Mouse (Mus musculus) layer of hippocampus, adult 11-12 months (tissue): ENCODE measurements around the gene Lrmp.
"Not testable (repeated sequence)": the region's sequence is repeated elsewhere in the genome, so short reads cannot be mapped to it uniquely, and the experiment has no call there.

Experiments used
- DNase-seq: peaks from one replicate; pipeline ENCODE4 v3.0.0; 2022; ENCODE audit warnings: low spot score

Lrmp gene

DNA sequence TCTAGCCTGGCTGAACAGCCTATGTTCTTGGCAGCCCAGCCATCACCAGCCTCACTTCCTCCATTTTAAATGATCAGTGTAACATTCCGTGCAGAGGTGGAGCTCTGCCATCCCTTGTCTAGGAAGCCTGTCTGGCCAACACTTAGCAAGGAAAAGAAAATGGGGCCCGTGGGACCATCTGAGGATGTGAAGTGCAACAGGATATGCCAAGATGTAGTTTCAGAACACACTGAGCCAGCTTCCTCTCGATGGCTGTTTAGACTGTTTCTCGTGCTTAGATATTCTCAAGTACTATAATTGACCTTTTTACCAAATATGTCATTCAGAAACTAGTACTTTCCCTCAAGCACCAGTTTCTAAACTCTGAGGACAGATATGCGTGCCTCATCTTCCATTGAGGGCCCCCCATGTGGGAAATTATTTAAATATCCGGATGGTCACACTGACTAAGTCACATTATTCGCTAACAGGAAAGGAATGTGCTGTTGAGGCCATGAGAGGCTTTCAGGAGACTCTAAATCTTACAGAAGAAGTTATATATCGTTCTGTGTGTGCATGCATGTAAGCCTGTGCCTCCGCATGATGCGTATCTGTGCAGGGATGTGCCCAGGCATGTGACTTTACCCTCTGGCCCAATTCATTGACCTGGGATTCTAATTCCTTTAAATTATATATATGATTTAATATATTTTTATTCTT, 11.1 kb upstream of the Lrmp start:
- DNase-seq: no peak

DNA sequence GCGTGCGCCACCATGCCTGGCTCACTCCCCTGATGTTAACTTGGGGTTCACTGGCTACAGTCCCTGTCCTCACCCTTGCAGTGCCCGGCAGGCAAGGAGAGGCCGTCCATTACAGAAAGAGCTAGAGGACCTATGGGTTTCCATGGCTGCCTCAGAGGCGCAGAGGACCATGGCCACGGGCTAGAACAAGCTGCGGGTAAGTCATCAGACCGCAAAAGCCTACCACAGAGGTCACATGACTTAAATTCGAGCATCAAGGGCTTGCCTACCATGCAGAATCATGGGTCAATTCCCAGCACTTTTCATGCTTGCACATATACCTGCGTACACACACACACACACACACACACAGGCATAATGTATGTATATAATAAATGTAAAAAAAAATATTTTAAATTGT, 10.0 kb upstream of the Lrmp start:
- DNase-seq: no peak

DNA sequence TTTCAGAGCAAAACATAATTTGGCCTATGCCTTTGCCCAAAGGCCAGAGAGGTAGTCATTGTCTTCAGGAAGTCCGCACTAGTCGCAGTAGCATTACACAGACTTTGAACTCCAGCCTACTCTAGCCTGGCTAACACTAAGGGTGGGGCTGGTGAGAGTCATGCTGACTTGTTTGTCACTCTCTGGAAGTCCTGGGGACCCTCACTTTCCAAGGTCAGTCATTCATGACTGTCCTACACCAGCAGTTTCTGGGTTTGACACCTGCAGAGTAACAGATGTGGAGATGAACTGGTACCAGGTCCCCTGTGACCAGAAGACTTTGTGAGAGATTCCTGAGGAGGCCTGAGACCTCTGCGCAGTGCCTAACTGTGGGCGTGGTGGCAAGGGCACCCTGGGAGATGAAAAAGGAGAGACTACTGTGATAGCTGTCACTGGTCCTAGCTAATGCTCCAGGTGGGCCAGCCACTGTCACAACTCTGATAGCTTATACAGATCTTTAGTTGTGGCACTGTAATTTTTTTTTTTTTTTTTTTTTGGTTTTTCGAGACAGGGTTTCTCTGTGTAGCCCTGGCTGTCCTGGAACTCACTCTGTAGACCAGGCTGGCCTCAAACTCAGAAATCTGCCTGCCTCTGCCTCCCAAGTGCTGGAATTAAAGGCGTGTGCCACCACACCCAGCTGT, 9.2 kb upstream of the Lrmp start:
- DNase-seq: no peak

DNA sequence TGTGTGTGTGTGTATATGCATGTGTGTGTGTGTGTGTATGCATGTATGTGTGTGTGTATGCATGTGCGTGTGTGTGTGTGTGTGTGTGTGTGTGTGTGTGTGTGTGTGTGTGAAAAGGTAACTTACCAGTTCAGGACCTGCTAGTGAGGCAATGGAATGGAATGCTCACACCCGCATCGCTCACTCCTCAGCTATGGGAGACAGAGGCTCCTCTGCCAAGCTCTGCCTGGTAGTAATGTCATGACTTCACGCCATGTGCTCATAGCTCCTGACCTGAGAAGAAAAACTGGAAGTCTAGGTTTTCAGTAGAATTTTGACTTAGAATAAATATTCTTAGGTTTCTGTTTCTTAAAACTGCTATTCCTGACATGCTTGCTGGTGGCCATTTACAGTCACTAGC, 4.7 kb upstream of the Lrmp start:
- no peak for DNase-seq

DNA sequence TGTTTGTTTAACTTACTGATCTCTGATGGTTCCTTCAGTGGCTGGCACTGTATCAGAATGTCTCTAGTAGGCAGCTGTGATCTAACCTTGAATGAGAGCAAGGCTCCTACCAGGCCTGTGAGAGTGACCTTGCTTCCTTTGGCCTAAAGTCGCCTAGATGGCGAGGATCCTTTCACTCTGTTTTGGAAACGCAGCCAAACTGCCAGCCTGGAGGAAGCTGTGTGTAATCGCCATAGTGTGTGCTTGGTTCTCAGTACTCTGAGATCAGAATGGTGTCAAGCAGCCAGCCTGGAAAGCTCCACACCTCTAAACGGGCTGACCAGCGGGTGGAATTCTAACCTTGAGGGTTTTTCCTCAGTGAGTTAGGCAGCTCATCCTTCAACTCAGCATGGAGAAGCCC, 2.6 kb upstream of the Lrmp start:
- no peak for DNase-seq

DNA sequence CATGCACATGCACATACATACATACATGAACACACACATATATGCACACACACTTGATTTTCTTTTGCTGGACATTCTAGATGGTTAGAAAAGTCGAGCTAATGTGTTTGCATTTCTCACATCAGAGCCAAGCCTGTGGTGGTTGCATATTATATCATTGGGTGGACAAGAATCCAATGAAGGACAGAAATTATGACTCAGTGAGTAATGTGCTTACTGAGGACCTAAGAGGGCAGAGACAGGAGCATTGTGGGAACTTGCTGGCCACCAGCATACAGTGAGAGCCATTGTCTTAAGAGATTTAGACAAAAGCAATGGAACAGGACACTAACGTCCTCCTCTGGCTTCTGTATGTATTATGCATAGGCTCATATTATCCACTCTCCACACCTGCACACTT, 892 bp upstream of the Lrmp start:
- no peak for DNase-seq

DNA sequence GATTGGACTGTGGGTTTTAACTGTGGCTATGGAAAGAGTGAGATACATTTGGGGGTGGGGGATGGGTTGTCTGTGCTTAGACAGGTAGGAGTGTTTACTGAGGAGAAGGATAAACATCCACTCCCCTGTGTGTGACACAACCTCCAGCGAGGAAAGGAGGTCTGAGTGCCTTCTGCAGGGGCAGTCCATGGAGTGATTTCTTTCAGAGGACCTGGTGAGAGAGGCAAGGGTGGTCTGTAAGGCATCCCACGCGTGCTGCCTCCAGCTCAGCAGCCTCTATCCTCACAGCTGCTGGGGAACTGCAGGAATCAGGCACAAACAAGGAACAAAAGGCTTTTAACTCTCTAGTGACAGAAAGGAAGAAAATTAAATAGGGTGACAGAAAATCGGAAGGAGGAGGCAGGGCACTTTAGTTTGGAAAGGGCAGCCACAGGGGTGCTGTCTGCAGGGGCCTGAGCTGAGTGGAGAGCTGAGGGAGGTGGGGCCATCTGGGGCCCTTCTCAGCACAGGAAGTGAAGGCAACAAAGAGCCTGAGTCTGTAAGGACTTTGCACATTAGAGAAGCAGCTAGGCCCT, 732 bp downstream of the Lrmp start:
- no peak for DNase-seq

DNA sequence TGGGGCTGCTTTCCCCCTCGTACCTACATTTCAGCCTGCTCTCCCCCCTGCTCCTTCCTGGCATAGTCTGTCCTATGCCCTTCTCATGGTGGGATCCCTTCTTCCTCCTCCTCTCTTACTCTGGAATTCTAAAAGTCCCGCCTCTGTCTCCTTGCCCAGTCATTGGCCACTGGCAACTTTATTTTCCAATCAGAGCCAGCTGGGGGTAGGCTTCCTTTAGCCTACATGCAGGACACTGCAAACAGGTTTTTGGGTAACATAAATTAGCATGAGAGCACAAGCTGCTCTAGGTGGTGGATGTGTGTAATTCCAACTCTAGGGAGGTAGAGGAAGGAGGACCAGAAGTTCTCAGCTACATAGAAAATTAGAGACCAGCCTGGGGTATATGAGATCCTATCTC, 4.6 kb downstream of the Lrmp start:
- no peak for DNase-seq

DNA sequence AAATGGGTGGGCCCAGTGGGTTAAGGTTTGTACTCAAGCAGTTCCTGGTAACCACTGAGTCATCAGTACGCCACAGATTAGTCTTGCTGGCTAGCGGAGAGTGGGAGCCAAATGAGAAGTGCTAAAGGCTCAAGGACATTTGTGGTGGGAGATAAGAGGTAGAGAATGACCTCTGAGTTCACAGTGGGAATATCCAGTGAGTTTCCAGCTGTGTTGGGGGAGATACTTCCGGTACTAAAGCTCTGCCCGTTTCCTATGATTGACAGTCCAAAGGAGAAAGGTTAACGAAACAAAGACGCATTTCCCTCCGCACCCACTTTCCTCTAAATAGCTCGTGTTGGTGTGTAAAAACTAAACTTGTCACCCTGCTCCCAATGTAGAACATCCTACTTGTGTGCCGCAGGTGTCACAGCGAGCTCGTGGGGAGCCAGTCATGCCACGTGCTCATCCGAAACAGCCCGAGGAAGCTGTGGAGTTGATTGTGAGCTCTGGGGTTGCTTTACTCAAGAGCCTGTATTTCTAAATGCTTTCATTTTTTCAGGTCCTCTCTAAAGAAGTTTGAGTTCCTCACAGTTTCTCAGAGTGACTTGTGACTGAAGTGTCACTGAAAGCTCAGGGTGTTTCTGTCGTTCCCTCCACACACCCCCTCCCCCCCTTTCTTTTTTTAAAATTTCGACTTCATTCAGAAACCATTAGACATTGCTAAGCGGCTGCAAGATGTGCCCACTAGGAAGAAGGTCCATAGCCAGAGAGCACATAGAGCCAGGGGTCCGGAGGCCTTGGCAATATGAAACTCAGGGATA, 5.5 kb downstream of the Lrmp start:
- DNase-seq: no peak

DNA sequence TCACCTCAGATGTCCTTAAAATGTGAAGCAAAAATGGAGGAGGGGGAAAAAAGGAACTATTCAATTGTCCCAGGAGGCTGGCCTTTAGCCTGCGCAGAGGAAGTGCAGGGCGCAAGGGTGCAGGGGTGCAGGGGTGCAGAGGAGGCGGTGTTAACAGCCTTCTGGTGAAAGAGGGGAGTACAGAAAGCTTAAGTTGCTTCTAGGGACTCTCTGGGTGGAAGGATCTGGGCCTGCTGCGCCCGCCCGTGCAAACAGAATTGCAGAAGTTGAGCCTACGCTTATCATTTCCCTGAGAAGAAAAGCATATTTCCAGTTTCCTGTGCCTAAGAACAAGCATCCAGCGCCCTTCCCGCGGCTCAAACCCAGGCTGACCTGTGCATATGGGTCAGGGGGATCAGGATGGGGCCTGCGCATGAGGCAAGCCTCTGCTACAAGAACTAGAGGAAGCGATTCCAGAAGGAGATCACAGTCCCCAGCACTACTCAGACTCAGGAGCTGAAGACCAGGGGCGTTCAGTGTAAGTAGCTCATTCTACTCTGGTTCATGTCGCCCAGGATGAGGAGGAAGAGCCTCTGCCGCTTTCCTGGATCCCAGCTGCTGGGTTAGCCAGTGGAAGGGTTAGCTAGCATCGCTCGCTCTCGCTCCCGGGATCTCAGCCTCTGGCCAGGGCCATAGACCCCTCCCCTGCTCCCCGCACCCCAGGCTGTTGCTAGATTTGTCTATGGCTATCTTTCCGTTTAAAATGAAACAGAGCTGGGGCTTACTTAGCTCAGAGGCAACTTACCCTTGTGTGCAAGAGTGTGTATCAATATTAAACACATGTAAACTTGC, 6.4 kb downstream of the Lrmp start:
- peak; percentile 47 for DNase-seq

DNA sequence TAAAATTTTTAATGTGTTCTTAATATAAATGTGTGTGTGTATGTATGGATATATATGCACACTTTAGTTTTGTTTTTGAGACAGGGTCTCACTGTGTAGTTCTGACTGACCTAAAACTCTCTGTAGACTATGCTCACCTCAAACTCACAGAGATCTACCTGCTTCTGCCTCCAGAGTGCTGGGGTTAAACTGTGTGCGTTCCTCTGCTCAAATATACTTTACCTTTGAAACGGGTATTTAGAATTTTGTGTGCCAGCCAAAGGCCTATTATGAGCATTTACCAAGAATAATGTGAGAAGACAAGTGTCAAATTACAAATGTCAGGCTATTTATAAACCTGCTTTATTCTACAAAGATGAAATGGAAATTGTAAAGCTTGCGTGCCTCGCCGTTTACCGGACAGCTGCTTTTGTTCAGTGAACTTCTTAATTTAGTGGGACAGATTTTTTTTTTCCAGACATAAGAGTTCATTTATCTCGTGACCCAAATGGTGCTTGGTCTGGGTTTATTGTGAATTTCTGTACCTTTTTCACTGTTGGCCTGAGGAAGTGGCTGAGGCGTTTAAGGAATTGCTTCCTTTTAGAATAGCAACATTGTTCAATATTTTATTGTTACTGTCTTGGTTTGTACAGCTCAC, 7.1 kb downstream of the Lrmp start:
- DNase-seq: no peak

DNA sequence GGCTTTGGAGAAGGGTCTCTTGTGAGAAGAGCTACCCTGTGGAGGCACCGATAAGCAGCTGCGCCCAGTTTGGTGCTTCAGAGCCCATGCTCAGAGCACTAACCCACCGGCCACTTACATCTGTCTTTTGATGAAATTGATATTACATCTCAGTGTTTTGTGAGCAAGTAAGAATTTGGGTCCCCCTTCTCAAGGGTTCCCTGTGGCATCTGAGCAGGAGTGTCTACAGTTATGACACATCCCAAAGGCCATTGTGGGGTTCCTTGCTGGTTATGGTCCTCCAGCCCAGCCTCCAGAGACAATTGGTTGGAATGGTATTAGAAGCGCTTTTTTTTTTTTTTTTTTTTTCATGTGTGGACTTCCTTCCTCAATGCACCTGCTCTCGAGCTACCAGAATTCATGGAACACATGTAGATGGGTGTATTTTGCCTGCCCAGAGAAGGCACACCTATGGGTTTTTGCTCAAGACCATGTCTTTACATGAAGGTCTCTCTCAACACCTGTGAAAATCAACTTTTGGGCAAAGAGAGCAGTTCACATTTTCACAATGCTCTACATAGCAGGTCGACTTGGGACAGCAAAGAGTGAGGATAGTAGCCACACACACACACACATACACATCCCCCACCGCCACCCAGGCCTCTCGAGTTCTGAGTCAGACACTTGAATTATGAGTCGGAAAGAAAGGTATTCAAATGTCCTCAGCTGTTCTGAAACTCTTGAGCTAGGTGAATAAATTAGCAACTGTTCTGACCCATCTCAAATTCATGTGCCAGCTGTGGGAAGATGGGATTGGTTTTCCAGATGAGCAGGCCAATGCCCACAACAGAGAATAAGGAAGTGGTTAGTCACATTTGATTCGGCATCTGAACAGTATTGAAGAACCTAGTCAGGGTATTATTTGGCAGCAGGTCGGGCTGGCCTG, 7.9 kb downstream of the Lrmp start:
- no peak for DNase-seq

DNA sequence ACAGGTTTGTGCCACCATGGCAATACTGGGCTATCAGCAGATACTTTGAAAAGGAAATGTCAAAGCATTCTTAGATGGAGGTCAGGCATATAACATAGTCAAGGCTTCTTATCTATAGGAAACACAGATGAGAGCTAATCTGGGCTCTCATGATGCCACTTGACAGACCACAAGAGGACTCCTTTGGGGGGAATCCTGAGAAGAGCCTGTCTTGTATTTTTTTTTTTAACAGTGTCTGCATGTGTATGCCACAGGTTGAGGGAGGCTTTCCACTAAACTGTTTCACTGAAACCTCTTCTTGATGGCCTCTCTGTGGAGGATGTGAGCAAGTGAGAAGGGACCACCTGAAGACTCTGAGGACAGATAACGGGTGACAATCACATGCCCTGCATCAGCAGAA, 9.2 kb downstream of the Lrmp start:
- DNase-seq: no peak

DNA sequence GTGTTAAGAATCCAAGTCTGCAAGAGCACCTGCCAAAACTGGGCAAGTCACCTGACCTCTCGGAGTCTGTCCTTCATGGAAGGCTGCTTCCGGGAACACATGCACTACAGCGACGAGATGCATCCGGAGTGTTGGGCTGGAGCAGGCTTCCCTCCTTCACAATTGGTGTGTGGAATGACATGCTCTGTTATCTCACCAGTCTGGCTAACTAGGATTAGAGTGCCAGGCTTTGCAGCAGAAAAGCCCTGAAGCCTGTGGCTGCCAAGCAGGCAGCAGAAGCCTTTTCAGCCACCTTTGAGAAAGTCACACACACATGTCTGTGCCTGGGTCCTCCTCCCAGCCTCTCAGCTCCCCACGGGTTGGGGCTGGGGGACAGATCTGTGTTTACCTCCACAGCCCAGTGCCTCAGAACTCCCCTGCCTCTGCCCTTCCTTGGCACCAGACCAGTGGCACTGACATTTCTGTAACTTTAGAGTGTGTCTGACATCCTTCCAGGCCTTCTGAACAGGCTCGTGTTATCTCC, 10.2 kb downstream of the Lrmp start:
- no peak for DNase-seq

DNA sequence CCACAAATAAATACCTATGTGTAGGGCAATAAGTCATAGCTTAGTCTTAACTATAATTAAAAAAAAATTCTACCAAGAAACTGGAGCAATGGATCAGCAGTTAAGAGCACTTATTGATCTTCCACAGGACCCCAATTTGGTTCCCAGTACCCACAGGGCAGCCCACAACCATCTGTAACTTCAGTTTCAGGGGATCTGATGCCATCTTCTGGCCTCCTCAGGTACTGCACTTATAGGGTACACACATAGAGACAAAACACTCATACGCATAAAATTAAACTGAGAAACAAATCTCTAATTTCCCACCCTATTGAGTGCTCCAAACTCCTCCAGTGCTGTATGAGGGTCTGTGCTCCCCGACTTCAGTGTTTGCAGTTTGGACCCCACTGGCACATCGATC, 12.2 kb downstream of the Lrmp start:
- no peak for DNase-seq

DNA sequence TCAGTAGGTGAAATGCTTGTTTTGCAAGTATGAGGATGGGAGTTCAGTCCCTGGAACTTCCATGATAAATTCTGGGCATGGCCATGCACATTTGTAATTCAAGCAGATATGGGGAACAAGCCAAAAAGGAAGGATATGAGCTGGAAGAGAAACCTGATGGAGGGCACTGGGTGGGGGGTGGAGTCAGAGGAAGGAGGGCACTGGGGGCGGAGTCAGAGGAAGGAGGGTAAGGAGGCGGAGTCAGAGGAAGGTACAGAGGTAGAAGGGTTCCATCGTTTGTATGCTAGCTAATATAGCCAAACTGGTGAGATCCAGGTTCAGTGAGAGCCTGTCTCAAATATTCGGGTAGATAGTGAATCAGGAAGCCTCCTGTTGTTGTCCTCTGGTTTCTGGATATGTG, 14.1 kb downstream of the Lrmp start:
- no peak for DNase-seq

DNA sequence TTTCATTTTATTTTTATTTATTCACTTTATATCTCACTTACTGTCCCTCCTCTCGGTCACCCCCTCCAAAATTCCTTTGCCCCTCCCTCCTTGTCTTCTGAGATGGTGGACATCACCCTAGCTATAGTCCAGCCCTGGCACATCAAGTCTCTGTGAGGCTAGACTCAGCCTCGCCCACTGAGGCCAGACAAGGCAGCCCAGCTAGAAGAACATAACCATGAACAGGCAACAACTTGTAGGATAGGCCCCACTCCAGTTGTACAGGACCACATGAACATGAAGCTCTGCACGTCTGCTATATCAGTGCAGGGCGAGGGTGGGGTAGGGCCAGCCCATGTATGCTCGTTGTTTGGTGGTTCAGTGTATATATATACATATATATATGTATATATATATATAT, 16.5 kb downstream of the Lrmp start:
- DNase-seq: no peak

DNA sequence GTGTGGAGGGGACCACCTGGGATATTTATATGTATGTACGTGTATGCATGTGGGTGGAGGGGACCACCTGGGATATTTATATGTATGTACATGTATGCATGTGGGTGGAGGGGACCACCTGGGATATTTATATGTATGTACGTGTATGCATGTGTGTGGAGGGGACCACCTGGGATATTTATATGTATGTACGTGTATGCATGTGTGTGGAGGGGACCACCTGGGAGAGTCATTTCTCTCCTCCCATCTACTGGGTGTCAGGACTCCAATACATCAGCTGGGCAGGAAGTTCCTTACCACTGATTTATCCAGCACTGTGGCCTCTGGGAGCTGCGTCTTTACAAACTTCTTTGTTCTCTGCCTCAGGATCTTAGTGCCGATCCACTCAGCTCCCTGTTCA, 17.5 kb downstream of the Lrmp start:
- not testable (repeated sequence) for DNase-seq

DNA sequence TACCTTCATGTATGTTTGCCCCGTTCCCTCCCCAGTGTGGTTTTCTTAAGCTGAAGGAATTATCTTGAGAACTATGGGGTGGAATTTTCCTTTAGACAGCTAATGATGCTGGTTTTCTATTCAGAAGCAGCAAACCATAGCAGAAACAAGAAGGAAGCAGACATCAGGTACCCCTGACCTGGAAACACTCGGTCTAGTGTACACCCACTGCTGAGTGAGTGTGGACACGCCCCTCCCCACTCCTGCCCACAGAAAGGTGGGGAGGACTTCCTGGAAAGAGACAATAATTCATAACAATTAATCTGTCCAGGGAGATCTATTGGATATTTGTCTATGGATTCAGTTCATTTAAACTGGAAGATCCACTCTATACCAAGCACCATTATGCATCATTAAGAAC, 19.8 kb downstream of the Lrmp start:
- DNase-seq: no peak

DNA sequence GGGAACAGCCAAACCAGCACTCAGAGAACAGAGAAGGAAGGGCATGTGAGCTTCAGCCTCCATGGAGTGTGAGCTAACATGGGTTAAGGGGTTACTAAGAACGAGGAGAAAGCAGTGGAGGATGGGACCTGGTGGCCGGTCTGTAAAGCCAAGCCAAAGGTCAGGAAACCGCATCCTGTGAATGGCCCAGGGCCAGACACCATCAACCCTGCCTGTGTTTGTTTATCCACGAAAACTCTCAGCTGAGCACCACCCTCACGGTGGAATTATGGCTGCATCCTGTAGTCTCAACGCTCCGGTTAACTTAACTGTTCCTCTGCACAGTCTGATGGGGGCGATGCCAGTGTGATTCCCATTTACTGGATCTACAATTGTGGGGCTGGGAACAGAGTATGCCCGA, 20.4 kb downstream of the Lrmp start:
- no peak for DNase-seq
